Mouse (Mus musculus) ovary, adult 10 weeks (tissue): ENCODE measurements around the gene Jam3. TPM values are rescaled to one million over a fixed set of nuclear protein-coding genes. Genes with fewer than 3 reads are reported as not detected.

Experiments used
- polyA plus RNA-seq: library from polyadenylated mRNA; stranded (reverse); fragments of 350-450 nt; fragmentation: Illumina TruSeq; extraction: RNeasy Lipid Tissue Mini Kit (QIAGEN cat#74804); gene quantifications from one replicate; pipeline ENCODE4 v1.2.3, GENCODE M21; 2014

Jam3 gene
- 54.8 TPM for polyA plus RNA-seq

DNA sequence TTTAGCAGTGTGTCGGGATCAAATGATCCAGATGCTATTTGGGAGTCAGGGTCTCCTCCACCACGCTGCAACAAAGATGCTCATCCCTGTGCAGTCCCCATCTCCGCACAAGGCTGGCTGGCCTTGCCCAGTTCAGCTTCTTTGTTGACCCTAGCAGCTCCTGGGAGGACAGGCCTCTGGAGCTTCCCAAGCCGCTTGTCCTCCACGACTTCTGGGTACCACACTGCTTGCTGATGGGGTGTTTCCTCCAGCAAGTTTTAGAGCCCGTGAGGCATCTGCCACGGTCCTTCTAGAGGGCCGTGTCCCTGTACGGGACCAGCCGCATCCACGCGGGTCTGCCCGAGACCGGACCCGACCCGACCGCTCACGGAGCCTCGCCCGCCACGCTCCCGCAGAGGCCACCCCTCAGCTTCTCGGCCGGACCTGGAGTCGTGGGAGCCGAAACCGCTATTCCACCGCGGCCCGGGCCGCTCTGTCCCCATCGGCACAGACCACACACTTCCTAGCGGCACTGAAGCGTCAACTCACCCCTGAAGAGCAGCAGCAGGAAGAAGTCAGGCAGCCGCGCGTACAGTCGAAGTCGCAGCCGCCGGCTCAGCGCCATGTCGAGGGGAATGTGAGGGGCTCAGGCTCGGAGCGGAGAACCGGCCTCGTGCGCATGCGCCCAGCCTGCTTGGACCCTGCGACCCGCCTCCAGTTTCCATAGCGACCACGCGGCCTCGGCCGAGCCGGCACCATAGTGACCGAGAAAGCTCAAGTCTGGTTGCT lies at the start of gene Jam3:
Jam3 (minus strand) TSS at position 659 of the 768 bp plus-strand sequence.

Other genes with a start within 250 kb of the Jam3 start
- gene Gm1110, start 232.3 kb downstream of the Jam3 start, polyA plus RNA-seq: not detected
- gene Acad8, start 155.9 kb downstream of the Jam3 start, polyA plus RNA-seq: 33.9 TPM
- 51.6 TPM for gene Thyn1, start 155.7 kb downstream of the Jam3 start, polyA plus RNA-seq
- gene Vps26b, start 125.4 kb downstream of the Jam3 start, polyA plus RNA-seq: 49.6 TPM
- gene Ncapd3, start 125.2 kb downstream of the Jam3 start, polyA plus RNA-seq: 20.2 TPM
- 2.1 TPM for gene Igsf9b, start 143.8 kb upstream of the Jam3 start, polyA plus RNA-seq
- gene Spata19, start 241.4 kb upstream of the Jam3 start, polyA plus RNA-seq: not detected